Mouse (Mus musculus): Measurements from ENCODE around the gene Stx2.
A peak's percentile ranks its signal among the peaks of the same experiment; 100 is the strongest.
"Not testable (repeated sequence)": the region's sequence is repeated elsewhere in the genome, so short reads cannot be mapped to it uniquely, and the experiment has no call there.

The Stx2 gene

DNA sequence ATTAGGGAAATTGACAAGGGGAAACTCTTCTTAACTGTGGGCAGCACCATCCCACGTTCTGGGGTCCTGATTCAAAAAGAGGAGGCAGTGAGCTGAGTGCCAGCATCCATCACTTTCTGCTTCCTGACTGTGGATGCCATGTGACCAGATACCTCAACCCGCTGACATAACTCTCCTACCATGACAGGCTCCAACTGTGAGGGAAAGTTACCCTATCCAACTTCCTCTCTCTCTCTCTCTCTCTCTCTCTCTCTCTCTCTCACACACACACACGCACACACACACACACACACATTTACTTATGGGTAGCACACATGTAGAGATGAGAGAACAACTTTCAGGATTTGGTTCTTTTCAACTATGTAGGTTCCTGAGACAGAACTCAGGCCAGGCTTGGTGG is 1.2 kb upstream of the Stx2 start:
- no peak for DNase-seq

- no peak for DNase-seq
Observed at GRCm38 (mm10) chr5:129008008-129008407, 366 bp downstream of the Stx2 start.

GRCm38 (mm10) chr5:129007105-129007957 is 1.0 kb downstream of the Stx2 start:
- peak in 1 of 2 experiments; percentile 13 for DNase-seq

DNA sequence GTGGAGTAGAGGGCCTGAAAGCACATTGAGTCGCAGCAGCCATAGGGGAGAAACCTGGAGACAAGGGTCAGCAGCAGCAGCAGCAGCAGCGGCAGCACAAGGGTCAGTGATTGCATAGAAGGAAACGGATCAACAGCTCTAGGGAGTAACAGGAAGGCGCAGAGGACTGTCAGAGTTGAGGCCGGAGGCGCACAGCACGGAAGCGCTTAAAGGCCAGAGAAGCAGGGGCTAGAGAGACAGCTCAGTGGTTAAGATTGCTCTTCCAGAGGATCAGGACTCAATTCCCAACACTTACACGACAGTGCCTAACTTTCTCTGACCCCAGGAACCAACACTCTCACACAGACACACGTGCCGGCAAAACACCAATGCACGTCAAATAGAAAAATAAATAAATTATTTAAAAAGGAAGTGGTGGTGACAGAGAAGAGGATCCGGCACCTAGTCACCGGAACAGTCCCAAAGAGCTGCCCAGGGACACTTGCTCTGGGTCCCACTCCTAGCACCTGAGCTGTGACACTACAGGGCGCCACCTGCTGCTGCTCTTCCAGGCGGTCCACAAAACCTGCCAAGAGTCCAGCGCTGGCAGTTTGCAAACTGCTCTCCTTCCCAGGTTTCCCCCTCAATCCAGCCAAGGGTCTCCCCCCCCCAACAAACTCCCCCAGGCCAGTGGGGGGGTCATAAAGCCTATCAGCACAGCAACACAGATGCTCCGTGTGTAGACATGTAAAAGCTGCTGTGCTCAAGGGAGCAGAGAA is 2.2 kb downstream of the Stx2 start:
- peak in 1 of 2 experiments; percentile 18 for DNase-seq

DNA sequence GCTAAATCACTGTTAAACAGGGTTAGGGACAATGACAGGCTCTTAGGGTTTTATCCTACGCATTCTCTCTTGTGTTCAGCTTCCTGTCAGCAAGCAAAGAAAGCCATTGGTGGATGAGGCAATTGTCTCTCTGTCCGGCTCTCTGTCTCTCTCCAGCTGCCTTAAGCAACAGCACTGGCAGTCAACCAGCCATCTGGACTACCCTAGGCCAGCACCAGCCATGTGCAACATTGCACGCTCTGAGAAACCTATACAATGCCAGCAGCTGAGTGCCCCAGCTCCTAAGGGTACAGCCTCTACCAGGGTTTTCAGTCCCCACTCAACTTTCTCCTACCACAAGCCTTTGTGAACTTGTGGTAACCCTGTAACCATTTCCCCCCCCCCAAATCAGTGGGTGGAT is 3.0 kb downstream of the Stx2 start:
- DNase-seq: peak; percentile 40 to 54

DNA sequence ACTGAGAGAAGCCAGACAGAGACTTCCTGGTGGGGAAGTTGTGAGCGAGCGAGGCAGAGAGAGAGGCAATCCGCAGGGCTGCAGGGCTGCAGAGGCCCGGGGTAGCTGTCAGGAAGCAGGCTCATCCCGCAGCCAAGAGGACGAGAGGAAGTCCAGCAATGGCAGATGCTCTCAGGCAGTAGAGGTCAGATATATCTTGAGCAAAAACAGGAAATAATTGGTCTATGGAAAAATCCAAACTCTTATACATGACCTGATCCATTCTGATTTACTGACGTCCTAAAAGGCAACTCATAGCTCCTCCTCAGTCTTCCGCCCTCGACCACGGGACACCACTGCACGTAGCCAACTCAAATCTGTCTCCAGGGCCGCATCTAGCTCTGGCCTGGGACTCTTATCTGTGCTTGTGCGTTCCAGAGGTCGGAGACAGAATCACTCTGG is 5.8 kb downstream of the Stx2 start:
- no peak for DNase-seq

GRCm38 (mm10) chr5:129000706-129001468 is 7.5 kb downstream of the Stx2 start:
- DNase-seq: no peak

GRCm38 (mm10) chr5:128987141-128987954 is 21.0 kb downstream of the Stx2 start:
- DNase-seq: peak; percentile 75 to 84

DNA sequence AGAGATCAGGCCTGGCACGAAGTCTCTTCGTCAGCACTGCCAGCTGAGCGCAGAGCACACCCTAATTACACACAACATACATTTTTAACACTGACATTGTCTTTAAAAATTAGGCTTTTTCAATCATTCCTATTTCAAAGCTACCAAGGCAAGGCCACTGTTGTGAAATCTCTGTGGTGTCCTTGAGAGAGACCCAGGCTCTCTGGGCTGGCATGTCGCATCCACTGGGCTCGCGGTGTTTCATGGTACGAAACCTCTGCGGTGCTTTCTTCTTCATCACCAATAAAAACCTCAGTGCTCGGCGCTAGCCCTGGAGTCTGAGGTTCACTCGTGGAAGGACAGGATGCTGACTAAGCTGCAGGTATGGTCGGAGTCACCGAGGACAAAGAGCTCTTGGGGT is 22.4 kb downstream of the Stx2 start:
- DNase-seq: no peak

- no peak for DNase-seq
Observed at GRCm38 (mm10) chr5:128984536-128984935, 23.8 kb downstream of the Stx2 start.

GRCm38 (mm10) chr5:128981607-128982006 is 26.8 kb downstream of the Stx2 start:
- peak; percentile 87 to 90 for DNase-seq

DNA sequence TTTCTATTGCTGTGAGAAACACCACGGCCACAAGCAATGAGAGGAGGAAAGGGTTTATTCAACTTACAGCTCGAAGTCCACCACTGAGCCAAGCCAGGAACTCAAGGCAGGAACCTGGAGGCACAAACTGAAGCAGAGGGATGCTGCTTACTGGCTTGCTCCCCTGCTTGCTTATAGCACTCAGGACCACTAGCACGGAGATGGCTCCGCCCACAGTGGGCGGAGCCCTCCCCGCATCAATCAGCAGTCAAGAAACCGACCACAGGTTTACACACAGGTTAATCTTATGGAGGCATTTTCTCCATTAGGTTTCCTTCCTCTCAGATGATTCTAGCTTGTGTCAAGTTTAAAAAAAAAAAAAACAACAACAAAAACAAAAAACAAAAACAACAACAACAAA is 27.5 kb downstream of the Stx2 start:
- no peak for DNase-seq

GRCm38 (mm10) chr5:128978957-128979356 is 29.4 kb downstream of the Stx2 start:
- DNase-seq: no peak

- not testable (repeated sequence) for DNase-seq
Observed at GRCm38 (mm10) chr5:128977466-128977865, 30.9 kb downstream of the Stx2 start.

DNA sequence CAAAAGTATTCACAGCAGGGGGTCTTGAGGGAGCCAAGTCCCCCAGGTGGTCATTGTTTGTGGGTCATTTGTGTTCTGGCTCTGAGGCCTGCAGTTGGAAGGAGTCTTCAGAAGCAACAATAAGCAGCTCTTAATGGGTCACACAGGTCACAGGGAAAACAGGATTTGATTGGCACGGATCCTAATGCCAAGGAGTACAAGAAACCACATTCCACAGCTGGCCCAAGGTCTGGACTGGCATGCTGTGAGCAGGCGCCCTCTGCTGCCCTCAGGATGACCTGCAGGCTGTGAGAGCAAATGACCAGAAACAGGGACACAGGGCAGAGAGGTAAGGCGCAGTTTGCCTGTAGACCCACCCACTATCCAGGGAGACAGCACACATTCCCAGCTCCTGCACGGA is 32.1 kb downstream of the Stx2 start:
- peak; percentile 50 to 55 for DNase-seq

GRCm38 (mm10) chr5:128971298-128971697 is 37.1 kb downstream of the Stx2 start:
- peak; percentile 84 to 87 for DNase-seq

- DNase-seq: no peak
Observed at GRCm38 (mm10) chr5:128970878-128971277, 37.5 kb downstream of the Stx2 start.

DNA sequence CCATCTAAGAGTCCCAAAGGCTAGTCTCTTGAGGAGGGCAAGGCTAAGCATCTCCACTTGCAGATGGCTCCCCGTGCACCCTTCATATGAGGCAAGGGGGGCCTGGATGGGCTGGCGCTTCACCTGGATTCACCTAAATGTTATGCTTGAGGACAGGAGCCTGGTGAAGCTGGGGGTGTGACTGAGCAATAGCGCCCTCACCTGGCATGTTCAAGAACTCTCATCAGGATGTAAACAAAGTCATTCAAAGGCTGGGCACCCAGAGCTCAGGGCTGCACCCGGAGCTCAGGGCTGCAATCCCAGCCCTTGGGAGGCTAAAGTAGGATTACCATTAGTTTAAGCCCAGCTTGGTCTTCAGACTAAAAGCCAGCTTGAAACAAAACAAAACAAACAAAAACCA is 44.0 kb downstream of the Stx2 start:
- DNase-seq: no peak

DNA sequence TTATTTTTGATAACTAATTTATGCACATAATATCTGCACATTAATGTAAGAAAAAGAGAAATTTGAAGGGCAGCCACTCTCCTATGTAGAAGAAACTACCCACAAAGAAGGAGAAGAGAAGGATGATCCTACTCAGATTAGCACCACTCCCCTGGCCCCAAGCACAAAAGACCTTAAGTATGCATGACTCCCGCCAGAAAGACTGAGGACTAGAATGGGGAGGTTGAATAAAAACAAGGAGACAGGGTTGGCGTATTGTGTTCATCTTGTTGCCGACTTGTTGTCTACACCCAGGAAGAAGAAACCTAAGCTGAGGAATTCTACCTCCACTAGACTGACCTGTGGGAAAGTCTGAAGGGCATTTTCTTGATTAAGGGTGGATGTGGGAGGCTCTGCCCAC is 49.5 kb downstream of the Stx2 start:
- DNase-seq: no peak

DNA sequence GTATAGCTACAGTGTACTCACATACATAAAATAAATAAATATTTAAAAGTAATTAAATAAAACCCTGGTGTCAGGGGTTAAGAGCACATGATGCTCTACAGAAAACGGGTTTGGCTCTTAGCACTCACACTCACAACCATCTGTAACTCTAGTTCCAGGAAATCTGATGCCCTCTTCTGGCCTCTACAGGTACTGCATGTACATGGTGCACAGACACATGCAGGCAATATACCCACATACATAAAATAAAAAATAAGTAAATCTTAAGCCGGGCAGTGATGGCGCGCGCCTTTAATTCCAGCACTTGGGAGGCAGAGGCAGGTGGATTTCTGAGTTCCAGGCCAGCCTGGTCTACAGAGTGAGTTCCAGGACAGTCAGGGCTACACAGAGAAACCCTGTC is 54.0 kb downstream of the Stx2 start:
- peak; percentile 49 to 50 for DNase-seq

GRCm38 (mm10) chr5:128953278-128954070 is 54.9 kb downstream of the Stx2 start, which contains the start of gene Rimbp2:
Gene Rimbp2 (minus strand): TSS chr5:128953486.
- DNase-seq: peak; percentile 43 to 46
